Mouse (Mus musculus): ENCODE data around the gene Rap1gds1.

Gene Rap1gds1

GRCm38 (mm10) chr3:138941604-138942003 lies 133.4 kb downstream of the Rap1gds1 start:
- Histone ChIP-seq H3K36me3 (ENCODE audit: control insufficient read depth, insufficient read depth, low read length, poor library complexity, severe bottlenecking) (peaks cover 16% of the 10 kb centered on the region), H3K27me3 (ENCODE audit: control insufficient read depth, insufficient read depth, low read length, poor library complexity, severe bottlenecking) (no peaks in the 10 kb centered on the region)
- DNase-seq (ENCODE audit: low read depth, low spot score) = no peak

GRCm38 (mm10) chr3:138937241-138937640 lies 137.8 kb downstream of the Rap1gds1 start:
- H3K36me3 ChIP-seq (ENCODE audit: control insufficient read depth, insufficient read depth, low read length, poor library complexity, severe bottlenecking) = peaks cover 6% of the 10 kb centered on the region
- DNase-seq (ENCODE audit: low read depth, low spot score) = no peak
- no peaks in the 10 kb centered on the region for H3K27me3 ChIP-seq (ENCODE audit: control insufficient read depth, insufficient read depth, low read length, poor library complexity, severe bottlenecking)

- H3K36me3 ChIP-seq (ENCODE audit: control insufficient read depth, insufficient read depth, low read length, poor library complexity, severe bottlenecking) = peaks cover 6% of the 10 kb centered on the region
- DNase-seq (ENCODE audit: low read depth, low spot score) = no peak
- no peaks in the 10 kb centered on the region for H3K27me3 ChIP-seq (ENCODE audit: control insufficient read depth, insufficient read depth, low read length, poor library complexity, severe bottlenecking)
These were observed 138.2 kb downstream of the Rap1gds1 start for GRCm38 (mm10) chr3:138936780-138937179.

DNA sequence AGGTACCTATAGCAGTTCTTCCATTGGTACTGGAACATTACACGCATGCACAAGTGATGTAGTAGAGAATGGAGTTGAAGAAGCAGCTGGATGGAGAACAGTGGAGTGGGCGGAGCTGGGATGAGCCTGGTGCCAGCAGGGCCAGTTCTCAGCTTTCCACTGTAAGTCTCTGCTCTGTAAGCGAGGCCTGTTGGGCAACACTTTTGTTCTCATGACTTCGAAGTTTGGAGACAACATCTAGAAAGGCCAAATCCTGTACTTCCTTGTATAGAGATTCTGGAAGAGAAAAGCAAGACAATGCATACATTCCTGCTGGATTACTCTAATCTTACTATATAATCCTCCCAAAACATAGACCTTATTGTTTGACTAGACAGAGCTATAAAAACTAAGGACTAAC lies 147.6 kb downstream of the Rap1gds1 start:
- DNase-seq (ENCODE audit: low read depth, low spot score) = no peak
- no peaks in the 10 kb centered on the region for H3K27me3 ChIP-seq (ENCODE audit: control insufficient read depth, insufficient read depth, low read length, poor library complexity, severe bottlenecking)
- peaks cover 19% of the 10 kb centered on the region for H3K36me3 ChIP-seq (ENCODE audit: control insufficient read depth, insufficient read depth, low read length, poor library complexity, severe bottlenecking)

- H3K36me3 ChIP-seq (ENCODE audit: control insufficient read depth, insufficient read depth, low read length, poor library complexity, severe bottlenecking) = peaks cover 19% of the 10 kb centered on the region
- H3K27me3 ChIP-seq (ENCODE audit: control insufficient read depth, insufficient read depth, low read length, poor library complexity, severe bottlenecking) = no peaks in the 10 kb centered on the region
- DNase-seq (ENCODE audit: low read depth, low spot score) = no peak
These were observed 148.8 kb downstream of the Rap1gds1 start for GRCm38 (mm10) chr3:138926161-138926560.

DNA sequence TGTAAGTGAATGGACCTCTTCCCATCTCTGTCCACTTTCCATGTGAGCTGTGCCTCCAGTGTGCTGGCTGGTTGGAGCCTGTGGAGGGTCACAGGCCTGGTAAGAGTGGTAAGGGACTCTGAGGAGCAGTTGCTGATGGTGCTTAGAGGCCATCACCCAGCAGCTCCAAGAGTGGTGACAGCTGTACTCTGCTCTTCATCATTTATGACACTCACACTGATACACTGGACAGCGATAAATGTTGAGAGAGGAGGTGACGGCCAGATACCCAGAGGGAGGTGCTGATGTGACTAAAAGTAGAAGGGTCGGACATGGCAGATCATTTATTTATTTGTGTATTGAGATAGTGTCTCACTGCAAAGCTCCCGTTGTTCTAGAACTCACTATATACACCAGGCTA lies 156.8 kb downstream of the Rap1gds1 start:
- Histone ChIP-seq H3K27me3 (ENCODE audit: control insufficient read depth, insufficient read depth, low read length, poor library complexity, severe bottlenecking) (no peaks in the 10 kb centered on the region), H3K36me3 (ENCODE audit: control insufficient read depth, insufficient read depth, low read length, poor library complexity, severe bottlenecking) (no peaks in the 10 kb centered on the region)
- no peak for DNase-seq (ENCODE audit: low read depth, low spot score)

DNA sequence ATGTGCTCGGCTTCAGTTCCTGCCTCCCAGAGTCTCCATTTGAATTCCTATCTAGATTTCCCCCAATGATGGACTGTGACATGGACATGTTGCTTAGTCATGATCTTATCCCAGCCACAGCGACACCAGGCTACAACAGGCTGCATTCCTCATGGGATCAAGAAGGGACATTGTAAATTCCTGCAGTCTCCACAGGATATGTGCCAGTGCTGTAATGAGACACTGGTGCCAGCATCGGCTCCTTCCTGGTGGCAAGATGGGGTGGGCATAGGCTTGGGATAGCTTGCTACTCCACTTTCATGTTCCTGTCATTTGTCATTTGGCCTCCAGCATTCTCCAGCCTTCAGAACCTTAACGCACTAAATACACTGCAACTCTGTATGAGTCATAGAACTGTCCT lies 158.0 kb downstream of the Rap1gds1 start:
- DNase-seq (ENCODE audit: low read depth, low spot score) = no peak
- no peaks in the 10 kb centered on the region for H3K36me3 ChIP-seq (ENCODE audit: control insufficient read depth, insufficient read depth, low read length, poor library complexity, severe bottlenecking)

DNA sequence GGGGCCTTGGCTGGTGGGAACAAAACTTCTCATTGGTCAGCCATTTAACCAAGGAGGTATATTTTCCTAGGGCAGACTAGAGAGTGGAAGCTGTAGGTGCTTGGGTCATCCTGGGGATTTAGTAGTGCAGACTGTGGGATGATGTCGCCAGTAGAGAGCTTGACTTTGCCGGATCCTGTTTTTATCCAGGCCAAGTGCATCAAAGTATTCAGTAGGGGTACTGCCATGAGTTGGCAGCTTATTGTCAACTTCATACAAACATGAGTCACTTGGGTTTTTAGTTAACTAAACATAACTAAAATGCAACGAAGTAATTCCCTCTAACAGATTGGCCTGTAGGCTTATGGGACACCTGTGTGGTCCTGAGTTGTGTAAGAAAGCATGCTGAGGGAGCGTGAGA lies 158.4 kb downstream of the Rap1gds1 start:
- Histone ChIP-seq H3K36me3 (ENCODE audit: control insufficient read depth, insufficient read depth, low read length, poor library complexity, severe bottlenecking) (no peaks in the 10 kb centered on the region), H3K27me3 (ENCODE audit: control insufficient read depth, insufficient read depth, low read length, poor library complexity, severe bottlenecking) (no peaks in the 10 kb centered on the region)
- DNase-seq (ENCODE audit: low read depth, low spot score) = no peak

More for the DNA sequence above, 158.0 kb downstream of the Rap1gds1 start:
- no peaks in the 10 kb centered on the region for H3K27me3 ChIP-seq (ENCODE audit: control insufficient read depth, insufficient read depth, low read length, poor library complexity, severe bottlenecking)

- Histone ChIP-seq H3K36me3 (ENCODE audit: control insufficient read depth, insufficient read depth, low read length, poor library complexity, severe bottlenecking) (no peaks in the 10 kb centered on the region), H3K27me3 (ENCODE audit: control insufficient read depth, insufficient read depth, low read length, poor library complexity, severe bottlenecking) (no peaks in the 10 kb centered on the region)
- no peak for DNase-seq (ENCODE audit: low read depth, low spot score)
These were observed 160.2 kb downstream of the Rap1gds1 start for GRCm38 (mm10) chr3:138914626-138915288.

DNA sequence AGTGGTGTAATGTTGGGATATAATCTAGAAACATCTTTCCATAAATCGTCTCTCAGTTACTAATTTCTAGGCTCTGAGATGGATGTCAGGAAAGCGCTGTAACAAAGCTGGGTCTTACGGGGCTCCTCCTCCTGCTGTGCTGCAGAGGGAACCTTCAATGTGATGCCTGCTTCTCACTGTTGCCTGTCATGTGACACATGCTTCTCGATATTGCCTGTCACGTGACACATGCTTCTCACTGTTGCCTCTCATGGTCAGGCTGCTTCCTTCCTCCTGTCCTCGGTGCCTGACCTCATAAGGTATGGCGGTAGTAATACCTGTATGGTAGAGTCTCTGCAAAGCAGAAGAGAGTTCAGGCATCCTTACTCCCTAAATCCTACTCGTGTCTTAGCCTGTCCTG lies 162.5 kb downstream of the Rap1gds1 start:
- Histone ChIP-seq H3K27me3 (ENCODE audit: control insufficient read depth, insufficient read depth, low read length, poor library complexity, severe bottlenecking) (no peaks in the 10 kb centered on the region), H3K36me3 (ENCODE audit: control insufficient read depth, insufficient read depth, low read length, poor library complexity, severe bottlenecking) (no peaks in the 10 kb centered on the region)
- DNase-seq (ENCODE audit: low read depth, low spot score) = no peak

- no peaks in the 10 kb centered on the region for H3K36me3 ChIP-seq (ENCODE audit: control insufficient read depth, insufficient read depth, low read length, poor library complexity, severe bottlenecking)
- no peak for DNase-seq (ENCODE audit: low read depth, low spot score)
- H3K27me3 ChIP-seq (ENCODE audit: control insufficient read depth, insufficient read depth, low read length, poor library complexity, severe bottlenecking) = no peaks in the 10 kb centered on the region
These were observed 165.7 kb downstream of the Rap1gds1 start for GRCm38 (mm10) chr3:138909313-138909712.

DNA sequence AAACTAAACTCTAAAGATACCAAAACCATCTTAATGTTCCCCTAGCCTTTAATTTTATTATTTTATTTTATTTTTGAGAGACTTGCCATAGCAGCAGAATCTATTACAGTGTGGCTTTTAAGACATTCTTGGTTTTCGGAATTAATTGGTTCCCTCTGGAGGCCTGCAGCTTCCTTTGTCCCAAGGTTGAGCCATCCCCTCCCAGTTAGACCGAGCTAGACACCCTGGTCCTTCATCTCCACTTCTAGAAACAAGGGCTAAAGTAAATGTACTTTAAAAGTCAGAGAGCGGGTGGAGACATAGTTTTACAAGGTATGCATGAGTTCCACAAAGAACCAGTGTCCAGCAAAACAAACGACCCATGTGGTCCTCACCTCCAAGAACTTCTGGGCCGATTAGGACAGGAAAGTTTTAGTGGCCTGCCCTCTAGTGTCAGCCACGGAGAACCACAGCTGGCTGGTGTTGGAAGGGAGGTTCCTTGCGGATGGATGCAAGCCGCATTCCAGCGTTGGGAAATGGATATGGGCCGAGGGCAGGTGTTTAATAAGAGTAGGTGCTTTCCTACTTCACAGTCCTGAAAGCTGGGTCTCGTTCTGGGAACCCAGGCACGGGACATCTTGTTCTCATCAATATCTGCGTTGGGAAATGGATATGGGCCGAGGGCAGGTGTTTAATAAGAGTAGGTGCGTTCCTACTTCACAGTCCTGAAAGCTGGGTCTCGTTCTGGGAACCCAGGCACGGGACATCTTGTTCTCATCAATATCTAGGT lies 168.7 kb downstream of the Rap1gds1 start:
- peak; percentile 50 for DNase-seq (ENCODE audit: low read depth, low spot score)
- Histone ChIP-seq H3K27me3 (ENCODE audit: control insufficient read depth, insufficient read depth, low read length, poor library complexity, severe bottlenecking) (no peaks in the 10 kb centered on the region), H3K36me3 (ENCODE audit: control insufficient read depth, insufficient read depth, low read length, poor library complexity, severe bottlenecking) (no peaks in the 10 kb centered on the region)

GRCm38 (mm10) chr3:138905678-138906077 lies 169.3 kb downstream of the Rap1gds1 start:
- Histone ChIP-seq H3K36me3 (ENCODE audit: control insufficient read depth, insufficient read depth, low read length, poor library complexity, severe bottlenecking) (no peaks in the 10 kb centered on the region), H3K27me3 (ENCODE audit: control insufficient read depth, insufficient read depth, low read length, poor library complexity, severe bottlenecking) (no peaks in the 10 kb centered on the region)
- no peak for DNase-seq (ENCODE audit: low read depth, low spot score)

GRCm38 (mm10) chr3:138900571-138901141 lies 174.3 kb downstream of the Rap1gds1 start:
- Histone ChIP-seq H3K36me3 (ENCODE audit: control insufficient read depth, insufficient read depth, low read length, poor library complexity, severe bottlenecking) (no peaks in the 10 kb centered on the region), H3K27me3 (ENCODE audit: control insufficient read depth, insufficient read depth, low read length, poor library complexity, severe bottlenecking) (no peaks in the 10 kb centered on the region)
- DNase-seq (ENCODE audit: low read depth, low spot score) = no peak

- no peak for DNase-seq (ENCODE audit: low read depth, low spot score)
- Histone ChIP-seq H3K36me3 (ENCODE audit: control insufficient read depth, insufficient read depth, low read length, poor library complexity, severe bottlenecking) (no peaks in the 10 kb centered on the region), H3K27me3 (ENCODE audit: control insufficient read depth, insufficient read depth, low read length, poor library complexity, severe bottlenecking) (no peaks in the 10 kb centered on the region)
These were observed 176.9 kb downstream of the Rap1gds1 start for GRCm38 (mm10) chr3:138898055-138898454.
